Comparison of ENCODE assay signal across 8 mouse cellular contexts in genomic region chr8:93810859-93811602, GRCm38 (mm10). TPM values are rescaled to one million over a fixed set of nuclear protein-coding genes. Genes with fewer than 3 reads are reported as not detected.
DNase-seq lines count a peak whose midpoint lies in the region; ATAC-seq and TF ChIP-seq lines count a peak whose summit lies in the region.

No protein-coding gene starts in this region.

- TF ChIP-seq POLR2A in spleen, adult 2 months (IDR thresholded peaks at IDR 0.05; ENCODE audit: low read depth, low read length) = no peak

- peaks cover 8% of the 10 kb centered on the region; the same call in 1 of the 2 replicates for H3K4me1 ChIP-seq in spleen, adult 2 months (ENCODE audit: control insufficient read depth, insufficient read depth, insufficient read length)
- peaks cover 38% of the 10 kb centered on the region for H3K4me1 ChIP-seq in hindbrain, embryonic 10.5 days (replicated peaks)
- H3K4me1 ChIP-seq in midbrain, embryonic 12.5 days = peaks cover 30% of the 10 kb centered on the region

- H3K36me3 ChIP-seq in spleen, adult 2 months (ENCODE audit: control insufficient read depth, insufficient read depth, low read length) = no peaks in the 10 kb centered on the region
- H3K36me3 ChIP-seq in hindbrain, embryonic 10.5 days = no peaks in the 10 kb centered on the region
- no peaks in the 10 kb centered on the region for H3K36me3 ChIP-seq in midbrain, embryonic 12.5 days

- intact Hi-C loops in gastrocnemius, adult 2 months (cut with DNase I) = loop anchor here (5.0 kb wide), 2 partner anchors 121 to 149 kb away; no protein-coding TSS in a partner anchor

- no peak for TF ChIP-seq CTCF in gastrocnemius, adult 2 months (IDR thresholded peaks at IDR 0.05)
- TF ChIP-seq CTCF in spleen, adult 2 months (IDR thresholded peaks at IDR 0.05; ENCODE audit: extremely low read depth, insufficient read depth, insufficient read length, insufficient replicate concordance) = no peak

- H3K4me3 ChIP-seq in gastrocnemius, adult 2 months = peak overlapping the region; percentile 86
- H3K4me3 ChIP-seq in spleen, adult 2 months (ENCODE audit: extremely low read depth, insufficient read depth, insufficient read length) = peak overlapping the region; percentile 39; the same call in 1 of the 2 replicates
- H3K4me3 ChIP-seq in hindbrain, embryonic 10.5 days = peak overlapping the region; percentile 75
- H3K4me3 ChIP-seq in midbrain, embryonic 12.5 days = peak overlapping the region; percentile 62

- no peaks in the 10 kb centered on the region for H3K9me3 ChIP-seq in hindbrain, embryonic 10.5 days
- H3K9me3 ChIP-seq in midbrain, embryonic 12.5 days = no peaks in the 10 kb centered on the region

- no peak for ATAC-seq in midbrain, embryonic 12.5 days (ENCODE audit: low FRiP score, low read depth)
- no peak for ATAC-seq in monocyte, adult 5-6 weeks (replicated peaks; ENCODE audit: insufficient number of reproducible peaks, low FRiP score, low TSS enrichment, poor library complexity, severe bottlenecking)

- peak overlapping the region; percentile 90 for H3K9ac ChIP-seq in midbrain, embryonic 12.5 days (replicated peaks)

- 2% methylated on average over 49 of the region's 53 CpGs for WGBS in spleen, adult 2 months
- WGBS in hindbrain, embryonic 10.5 days = under 1% methylated on average over 53 of the region's 53 CpGs
- under 1% methylated on average over 39 of the region's 53 CpGs for WGBS in midbrain, embryonic 12.5 days

- H3K4me2 ChIP-seq in midbrain, embryonic 12.5 days (replicated peaks) = peak overlapping the region; percentile 70

- H3K27ac ChIP-seq in gastrocnemius, adult 2 months = peak overlapping the region; percentile 80
- H3K27ac ChIP-seq in spleen, adult 2 months (ENCODE audit: insufficient read depth, low read length) = no peak overlapping the region
- H3K27ac ChIP-seq in hindbrain, embryonic 10.5 days = peak overlapping the region; percentile 91
- peak overlapping the region; percentile 95 for H3K27ac ChIP-seq in midbrain, embryonic 12.5 days (replicated peaks)

- peaks cover 15% of the 10 kb centered on the region for H3K27me3 ChIP-seq in spleen, adult 2 months (ENCODE audit: control insufficient read depth, insufficient read depth, low read length)
- peaks cover 55% of the 10 kb centered on the region for H3K27me3 ChIP-seq in hindbrain, embryonic 10.5 days (ENCODE audit: insufficient read depth, poor library complexity, severe bottlenecking)
- 0 out of 2 replicates have a peak, but pooled peaks cover 6% of the 10 kb centered on the region for H3K27me3 ChIP-seq in midbrain, embryonic 12.5 days

- peak; percentile 25 for DNase-seq in gastrocnemius, adult 2 months
- no peak for DNase-seq in gastrocnemius, adult 8-10 months (ENCODE audit: low spot score in 2 of 2)
- DNase-seq in spleen, adult 2 months (ENCODE audit: low read depth in 1 of 2, low spot score in 2 of 2) = no peak
- DNase-seq in spleen, adult 18-20 months = no peak
- DNase-seq in hindbrain, embryonic 10.5 days (ENCODE audit: low spot score) = peak; percentile 39
- DNase-seq in urinary bladder, postnatal 25 days (ENCODE audit: low spot score) = no peak

RNA-seq across cellular contexts. Expression of gene Gnao1, which starts 1.3 kb away (rescaled TPM):
- 1 to 10 TPM; 7.5 to 7.7 TPM for total RNA-seq in gastrocnemius, adult 2 months (2021)
- 1 to 10 TPM; 3.5 to 5.0 (median 4.5) TPM for total RNA-seq in gastrocnemius, adult 8-10 months (2022)
- polyA plus RNA-seq in spleen, adult 2 months (2012; rRNA removed) = 1.3 and 2.5 TPM in 2 replicates
- polyA plus RNA-seq in hindbrain, embryonic 10.5 days (2016; fragmentation: Nextera tagmentation; extraction: Ambion mirVana) = 16.2 and 32.7 TPM in 2 replicates
- 77.6 and 86.0 TPM in 2 replicates for polyA plus RNA-seq in midbrain, embryonic 12.5 days (2016; fragmentation: Nextera tagmentation; extraction: Ambion mirVana)
- total RNA-seq in monocyte, adult 5-6 weeks (2017) = 0.48 TPM in 1 of 3 replicates, not detected in the others

Comparison
In these comparisons a context has a peak if more than half of its experiments do, and no peak if none do; other contexts are left out.
1. DNase-seq: peak in gastrocnemius, adult 2 months (single experiment) and hindbrain, embryonic 10.5 days (single experiment); none in gastrocnemius, adult 8-10 months (0 of 2), spleen, adult 2 months (0 of 2), spleen, adult 18-20 months (0 of 2) and urinary bladder, postnatal 25 days (single experiment).
2. Peak in every context shown above with its lines, with median percentiles within 50 percentile points of each other: H3K4me3 ChIP-seq.